In the genomic region with DNA sequence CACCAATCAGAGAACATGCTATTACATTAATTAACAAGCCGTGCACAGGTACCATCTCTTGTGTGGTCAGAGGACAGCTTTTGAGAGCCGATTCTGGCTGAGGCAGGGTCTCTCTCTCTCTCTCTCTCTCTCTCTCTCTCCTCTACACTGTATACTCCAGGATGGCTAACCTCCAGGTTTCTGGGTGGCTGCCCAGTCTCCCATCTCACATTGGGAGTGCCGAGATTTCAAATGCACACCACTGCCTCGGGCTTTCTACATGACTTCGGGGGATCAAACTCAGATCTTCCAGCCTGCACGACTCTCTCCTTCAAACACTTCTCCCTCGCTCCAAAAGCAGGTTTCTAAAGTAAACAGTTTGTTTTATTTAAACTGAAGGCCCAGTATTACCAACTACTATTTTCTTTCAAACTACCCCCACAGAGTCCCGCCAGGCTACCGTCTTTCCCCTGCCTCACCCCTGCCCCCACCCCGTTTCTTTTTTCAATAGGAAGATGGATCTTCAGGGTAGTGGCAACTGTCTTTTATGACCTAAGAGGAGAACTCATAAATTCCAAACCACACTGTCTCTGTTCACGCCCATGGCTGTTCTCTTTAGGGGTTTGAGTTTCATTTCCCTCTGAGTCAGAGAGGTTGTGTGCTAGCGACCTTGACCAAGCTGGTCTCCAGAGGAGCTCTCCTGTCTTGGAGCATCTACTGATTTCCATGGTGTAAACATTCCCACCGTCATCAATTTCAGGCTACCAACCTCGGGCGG, we compare ENCODE assay signal across 25 mouse cellular contexts. TPM values are rescaled to one million over a fixed set of nuclear protein-coding genes. Genes with fewer than 3 reads are reported as not detected.
A peak's percentile ranks its signal among the peaks of the same experiment; 100 is the strongest.
DNase-seq lines count a peak whose midpoint lies in the region; ATAC-seq and TF ChIP-seq lines count a peak whose summit lies in the region.
"Had no signal": no experiment of that assay in that cellular context is flagged by ENCODE, and none has a peak within 500 bp of the region (broad histone marks: within the 10 kb centered on the region; RNA-seq: fewer than 3 reads in every experiment).

No protein-coding gene starts in this region.

- 38% methylated on average over 15 of the region's 15 CpGs for WGBS in kidney, embryonic 14.5 days
- WGBS in lung, embryonic 15.5 days = 49% methylated on average over 15 of the region's 15 CpGs
- 54% methylated on average over 15 of the region's 15 CpGs for WGBS in limb, embryonic 14.5 days
- WGBS in midbrain, postnatal 0 days = 74% methylated on average over 15 of the region's 15 CpGs

- no peak for TF ChIP-seq POLR2A in limb, embryonic 14.5 days (IDR thresholded peaks at IDR 0.05; ENCODE audit: borderline replicate concordance, extremely low read depth, insufficient read depth, insufficient read length)

- no peak overlapping the region for H3K27ac ChIP-seq in kidney, embryonic 14.5 days (ENCODE audit: low read depth, low read length)
- 0 out of 2 replicates have a peak overlapping the region, but pooled peaks have one; percentile 2 for H3K27ac ChIP-seq in lung, embryonic 15.5 days
- H3K27ac ChIP-seq in limb, embryonic 14.5 days (replicated peaks; ENCODE audit: low read depth, low read length) = peak overlapping the region; percentile 26; the same call in 1 of the 2 replicates
- no peak overlapping the region for H3K27ac ChIP-seq in midbrain, postnatal 0 days (ENCODE audit: low read depth, low read length)
- H3K27ac ChIP-seq: embryonic facial prominence, embryonic 15.5 days; forebrain, embryonic 13.5 days; gastrocnemius, adult 2 months; hindbrain, embryonic 12.5 days; hindbrain, postnatal 0 days had no signal

- H3K4me3 ChIP-seq in kidney, embryonic 14.5 days (ENCODE audit: low read length) = no peak overlapping the region
- H3K4me3 ChIP-seq in lung, embryonic 15.5 days = no peak overlapping the region
- H3K4me3 ChIP-seq in limb, embryonic 14.5 days (replicated peaks; ENCODE audit: low read length) = no peak overlapping the region
- no peak overlapping the region for H3K4me3 ChIP-seq in midbrain, postnatal 0 days (ENCODE audit: low read depth, low read length)
- H3K4me3 ChIP-seq: embryonic facial prominence, embryonic 15.5 days; erythroblast, embryonic 14.5 days; forebrain, embryonic 13.5 days; gastrocnemius, adult 2 months; heart, embryonic 12.5 days; hindbrain, embryonic 12.5 days had no signal

- peak; percentile 6 for DNase-seq in adrenal gland, postnatal 14 days
- no peak for DNase-seq in adrenal gland, adult 18-20 months (ENCODE audit: low spot score in 2 of 2)
- no peak for DNase-seq in kidney, postnatal 4 days
- DNase-seq in lung, adult 18-20 months = no peak
- no peak for DNase-seq in limb, embryonic 14.5 days (ENCODE audit: low spot score)
- no peak for DNase-seq in midbrain, postnatal 0 days (ENCODE audit: low spot score)
- DNase-seq: adrenal gland, adult 2 months; adrenal gland, postnatal 36 days; B cell, adult 2 months; cerebellum, adult 11 months; cerebellum, adult 8-10 months; embryo, embryonic 11 days; gastrocnemius, adult 2 months; gastrocnemius, postnatal 25 days; heart, postnatal 4 days had no signal

- H3K4me2 ChIP-seq in kidney, embryonic 14.5 days (replicated peaks; ENCODE audit: low read depth, low read length) = no peak overlapping the region
- H3K4me2 ChIP-seq in lung, embryonic 15.5 days = no peak overlapping the region
- H3K4me2 ChIP-seq in limb, embryonic 14.5 days (replicated peaks; ENCODE audit: low read depth, low read length, severe bottlenecking) = no peak overlapping the region
- H3K4me2 ChIP-seq in midbrain, postnatal 0 days (ENCODE audit: low read depth, low read length, poor library complexity, severe bottlenecking) = no peak overlapping the region
- H3K4me2 ChIP-seq: embryonic facial prominence, embryonic 15.5 days; forebrain, embryonic 13.5 days; heart, embryonic 12.5 days; hindbrain, embryonic 12.5 days had no signal

- peak; percentile 44; the same call in 1 of the 2 replicates for ATAC-seq in kidney, embryonic 14.5 days (ENCODE audit: low FRiP score, low TSS enrichment)
- ATAC-seq in lung, embryonic 15.5 days (ENCODE audit: borderline replicate concordance, extremely low read depth, low FRiP score, low TSS enrichment) = 0 out of 2 replicates have a peak, but pooled peaks have one; percentile 35
- ATAC-seq in limb, embryonic 14.5 days (ENCODE audit: low FRiP score, low read depth) = no peak
- ATAC-seq in midbrain, postnatal 0 days (ENCODE audit: low FRiP score) = no peak
- ATAC-seq: CD4-positive, CD25-positive, alpha-beta regulatory T cell, adult 4 months; forebrain, embryonic 13.5 days; hindbrain, postnatal 0 days had no signal

- no peaks in the 10 kb centered on the region for H3K9me3 ChIP-seq in kidney, embryonic 14.5 days (ENCODE audit: control insufficient read depth, low read length)
- no peaks in the 10 kb centered on the region for H3K9me3 ChIP-seq in lung, embryonic 15.5 days
- no peaks in the 10 kb centered on the region for H3K9me3 ChIP-seq in limb, embryonic 14.5 days (ENCODE audit: control insufficient read depth, low read length)
- no peaks in the 10 kb centered on the region for H3K9me3 ChIP-seq in midbrain, postnatal 0 days (ENCODE audit: low read length)
- H3K9me3 ChIP-seq: embryonic facial prominence, embryonic 15.5 days; forebrain, embryonic 13.5 days; heart, embryonic 12.5 days; hindbrain, embryonic 12.5 days had no signal

- no peaks in the 10 kb centered on the region for H3K27me3 ChIP-seq in kidney, embryonic 14.5 days (ENCODE audit: control insufficient read depth, insufficient read depth, low read length)
- H3K27me3 ChIP-seq in lung, embryonic 15.5 days = no peaks in the 10 kb centered on the region
- no peaks in the 10 kb centered on the region for H3K27me3 ChIP-seq in limb, embryonic 14.5 days (ENCODE audit: control insufficient read depth, insufficient read depth, low read length)
- no peaks in the 10 kb centered on the region for H3K27me3 ChIP-seq in midbrain, postnatal 0 days (ENCODE audit: insufficient read depth, low read length)
- H3K27me3 ChIP-seq: embryonic facial prominence, embryonic 15.5 days; forebrain, embryonic 13.5 days; heart, embryonic 12.5 days; hindbrain, embryonic 12.5 days had no signal

- peaks cover under 1% of the 10 kb centered on the region; the same call in 1 of the 2 replicates for H3K4me1 ChIP-seq in kidney, embryonic 14.5 days (ENCODE audit: control insufficient read depth, insufficient read depth, low read length)
- peaks cover 21% of the 10 kb centered on the region for H3K4me1 ChIP-seq in lung, embryonic 15.5 days
- H3K4me1 ChIP-seq in limb, embryonic 14.5 days (ENCODE audit: control insufficient read depth, insufficient read depth, low read length) = peaks cover 18% of the 10 kb centered on the region
- H3K4me1 ChIP-seq in midbrain, postnatal 0 days (ENCODE audit: insufficient read depth, low read length) = no peaks in the 10 kb centered on the region

- no peak overlapping the region for H3K9ac ChIP-seq in kidney, embryonic 14.5 days (ENCODE audit: low read depth, low read length)
- H3K9ac ChIP-seq in lung, embryonic 15.5 days = no peak overlapping the region
- no peak overlapping the region for H3K9ac ChIP-seq in limb, embryonic 14.5 days (ENCODE audit: low read depth, low read length, severe bottlenecking)
- no peak overlapping the region for H3K9ac ChIP-seq in midbrain, postnatal 0 days (replicated peaks; ENCODE audit: low read length, poor library complexity, severe bottlenecking)
- H3K9ac ChIP-seq: embryonic facial prominence, embryonic 15.5 days; forebrain, embryonic 13.5 days; heart, embryonic 12.5 days; hindbrain, embryonic 12.5 days had no signal

- no peak for TF ChIP-seq CTCF in midbrain, postnatal 0 days (IDR thresholded peaks at IDR 0.05)

- no peaks in the 10 kb centered on the region for H3K36me3 ChIP-seq in kidney, embryonic 14.5 days (ENCODE audit: control insufficient read depth, insufficient read depth, low read length)
- no peaks in the 10 kb centered on the region for H3K36me3 ChIP-seq in lung, embryonic 15.5 days
- H3K36me3 ChIP-seq in limb, embryonic 14.5 days (ENCODE audit: control insufficient read depth, insufficient read depth, low read length) = no peaks in the 10 kb centered on the region
- H3K36me3 ChIP-seq in midbrain, postnatal 0 days (ENCODE audit: insufficient read depth, low read length) = no peaks in the 10 kb centered on the region
- H3K36me3 ChIP-seq: embryonic facial prominence, embryonic 15.5 days; heart, embryonic 12.5 days; hindbrain, embryonic 12.5 days had no signal

RNA-seq across cellular contexts. Expression of gene Axin2, which starts 43.5 kb away (rescaled TPM):
- total RNA-seq in adrenal gland, postnatal 14 days (2021) = 31.7 and 43.0 TPM in 2 replicates
- total RNA-seq in adrenal gland, adult 18-20 months (2021) = 10 to 100 TPM; 36.9 to 56.2 TPM
- 8.0 and 11.5 TPM in 2 replicates for polyA plus RNA-seq in kidney, embryonic 14.5 days (2014; fragmentation: Nextera tagmentation; extraction: Ambion mirVana)
- 8.4 TPM in 2 replicates for polyA plus RNA-seq in lung, embryonic 15.5 days (2015; fragmentation: Nextera tagmentation; extraction: Ambion mirVana)
- 50.9 and 58.2 TPM in 2 replicates for polyA plus RNA-seq in limb, embryonic 14.5 days (2012; rRNA removed)
- polyA plus RNA-seq in limb, embryonic 14.5 days (2014; fragmentation: Nextera tagmentation; extraction: Ambion mirVana) = 22.6 and 22.7 TPM in 2 replicates
- 38.0 and 55.2 TPM in 2 replicates for total RNA-seq in midbrain, postnatal 0 days (2014; rRNA removed)
- polyA plus RNA-seq in midbrain, postnatal 0 days (2015; fragmentation: Nextera tagmentation; extraction: Ambion mirVana) = 7.5 and 9.7 TPM in 2 replicates
- total RNA-seq: MEL had no signal

Comparison
In these comparisons a context has a peak if more than half of its experiments do, and no peak if none do; other contexts are left out.
1. ATAC-seq: peak in kidney, embryonic 14.5 days (single experiment) and lung, embryonic 15.5 days (single experiment); none in limb, embryonic 14.5 days (single experiment) and midbrain, postnatal 0 days (single experiment).
2. H3K27ac ChIP-seq: peak in lung, embryonic 15.5 days (single experiment) and limb, embryonic 14.5 days (single experiment); none in kidney, embryonic 14.5 days (single experiment) and midbrain, postnatal 0 days (single experiment).